Mouse (Mus musculus): ENCODE measurements around the gene Gabrg1. TPM values are rescaled to one million over a fixed set of nuclear protein-coding genes. Genes with fewer than 3 reads are reported as not detected.

Gabrg1 gene
- total RNA-seq (2017), result not detected in 3 replicates

GRCm38 (mm10) chr5:70842192-70843095 is at the start of gene Gabrg1:
Gene Gabrg1 (minus strand): TSS chr5:70842617.
- ATAC-seq (replicated peaks; ENCODE audit: insufficient number of reproducible peaks, low FRiP score, low TSS enrichment, poor library complexity, severe bottlenecking), result no peak

GRCm38 (mm10) chr5:70884026-70884425 is 41.6 kb upstream of the Gabrg1 start:
- no peak for ATAC-seq (replicated peaks; ENCODE audit: insufficient number of reproducible peaks, low FRiP score, low TSS enrichment, poor library complexity, severe bottlenecking)

GRCm38 (mm10) chr5:70870081-70870480 is 27.7 kb upstream of the Gabrg1 start:
- ATAC-seq (replicated peaks; ENCODE audit: insufficient number of reproducible peaks, low FRiP score, low TSS enrichment, poor library complexity, severe bottlenecking), result no peak

GRCm38 (mm10) chr5:70843096-70843734 is 798 bp upstream of the Gabrg1 start:
- no peak for ATAC-seq (replicated peaks; ENCODE audit: insufficient number of reproducible peaks, low FRiP score, low TSS enrichment, poor library complexity, severe bottlenecking)

- no peak for ATAC-seq (replicated peaks; ENCODE audit: insufficient number of reproducible peaks, low FRiP score, low TSS enrichment, poor library complexity, severe bottlenecking)
Observed at GRCm38 (mm10) chr5:70818681-70819080, 23.7 kb downstream of the Gabrg1 start.

- no peak for ATAC-seq (replicated peaks; ENCODE audit: insufficient number of reproducible peaks, low FRiP score, low TSS enrichment, poor library complexity, severe bottlenecking)
Observed at GRCm38 (mm10) chr5:70736156-70736555, 106.3 kb downstream of the Gabrg1 start.

- ATAC-seq (replicated peaks; ENCODE audit: insufficient number of reproducible peaks, low FRiP score, low TSS enrichment, poor library complexity, severe bottlenecking), result no peak
Observed at GRCm38 (mm10) chr5:70704361-70704760, 138.1 kb downstream of the Gabrg1 start.
